Mouse (Mus musculus) myocyte (in vitro differentiated cells): ENCODE measurements at regions not wholly inside any gene's neighbourhood (a gene's known extent, or its start where the extent isn't known, plus 50 kb on each side); places are given as distances from the start of the nearest gene placed in this dataset.

Source experiments
- CEBPB ChIP-seq: IDR thresholded peaks from 2 replicates; pipeline ENCODE4 v1.6.1; 2011; ENCODE audit warnings: mild to moderate bottlenecking, moderate library complexity; ENCODE audit not compliant: poor library complexity, insufficient read depth, severe bottlenecking
- E2F4 ChIP-seq: IDR thresholded peaks from one replicate; pipeline ENCODE4 v1.6.1; 2011; ENCODE audit warnings: mild to moderate bottlenecking, control low read depth, moderate library complexity; ENCODE audit not compliant: insufficient read depth
- MAX ChIP-seq: IDR thresholded peaks from one replicate; pipeline ENCODE4 v1.6.1; 2011; ENCODE audit warnings: low read depth, mild to moderate bottlenecking, control low read depth
- MYOG ChIP-seq, 3 experiments: IDR thresholded peaks; one replicate each; pipeline ENCODE4 v1.6.1; 2011; ENCODE audit warnings: control low read depth in 2 of 3, low read depth in 2 of 3, mild to moderate bottlenecking in 2 of 3; ENCODE audit not compliant: insufficient read length in 2 of 3, control insufficient read depth in 1 of 3, insufficient read depth in 1 of 3
- POLR2A ChIP-seq: IDR thresholded peaks from one replicate; pipeline ENCODE4 v1.6.1; 2011; ENCODE audit warnings: low read depth, mild to moderate bottlenecking, control low read depth, moderate library complexity; ENCODE audit not compliant: insufficient read length
- POLR2AphosphoS2 ChIP-seq: IDR thresholded peaks from one replicate; pipeline ENCODE4 v1.6.1; 2011; ENCODE audit warnings: low read depth, control low read depth; ENCODE audit not compliant: insufficient read length
- REST ChIP-seq: IDR thresholded peaks from one replicate; pipeline ENCODE4 v1.6.1; 2011; ENCODE audit warnings: mild to moderate bottlenecking, control low read depth, moderate library complexity; ENCODE audit not compliant: insufficient read depth, insufficient read length
- SRF ChIP-seq: IDR thresholded peaks from one replicate; pipeline ENCODE4 v1.6.1; 2011; ENCODE audit warnings: low read depth; ENCODE audit not compliant: control insufficient read depth, insufficient read length
- TCF12 ChIP-seq: IDR thresholded peaks from one replicate; pipeline ENCODE4 v1.6.1; 2011; ENCODE audit warnings: mild to moderate bottlenecking, control low read depth; ENCODE audit not compliant: poor library complexity, insufficient read depth, severe bottlenecking

- TF ChIP-seq TCF12 (no peak), POLR2A (no peak), REST (no peak), MAX (no peak), CEBPB (no peak), E2F4 (no peak), POLR2AphosphoS2 (no peak), MYOG (IDR thresholded peaks at IDR 0.05; ENCODE audit: control insufficient read depth in 1 of 3, insufficient read depth in 1 of 3, insufficient read length in 2 of 3, low read depth in 2 of 3) (no peak), SRF (no peak)
Measured at GRCm38 (mm10) chr6:116825628-116826027, 108.9 kb upstream of the Tmem72 start.
